Mouse (Mus musculus): ENCODE results near the gene Slc17a8.

Gene Slc17a8

GRCm38 (mm10) chr10:89553015-89553414 lies 68.0 kb downstream of the Slc17a8 start:
- TF ChIP-seq GATA4 (IDR thresholded peaks at IDR 0.05; ENCODE audit: insufficient replicate concordance, low read length) = no peak

GRCm38 (mm10) chr10:89551657-89552056 lies 69.4 kb downstream of the Slc17a8 start:
- TF ChIP-seq GATA4 (IDR thresholded peaks at IDR 0.05; ENCODE audit: insufficient replicate concordance, low read length) = no peak

GRCm38 (mm10) chr10:89548028-89548427 lies 73.0 kb downstream of the Slc17a8 start:
- no peak for TF ChIP-seq GATA4 (IDR thresholded peaks at IDR 0.05; ENCODE audit: insufficient replicate concordance, low read length)

GRCm38 (mm10) chr10:89546989-89547388 lies 74.1 kb downstream of the Slc17a8 start:
- TF ChIP-seq GATA4 (IDR thresholded peaks at IDR 0.05; ENCODE audit: insufficient replicate concordance, low read length) = no peak

- TF ChIP-seq GATA4 (IDR thresholded peaks at IDR 0.05; ENCODE audit: insufficient replicate concordance, low read length) = no peak
Observed at GRCm38 (mm10) chr10:89543867-89544266, 77.2 kb downstream of the Slc17a8 start.

GRCm38 (mm10) chr10:89542321-89542720 lies 78.7 kb downstream of the Slc17a8 start:
- no peak for TF ChIP-seq GATA4 (IDR thresholded peaks at IDR 0.05; ENCODE audit: insufficient replicate concordance, low read length)

- TF ChIP-seq GATA4 (IDR thresholded peaks at IDR 0.05; ENCODE audit: insufficient replicate concordance, low read length) = no peak; the same call in 1 of the 2 replicates
Observed at GRCm38 (mm10) chr10:89532929-89533727, 87.9 kb downstream of the Slc17a8 start, which contains the start of gene Nr1h4. Nr1h4 (minus strand) TSS chr10:89533585.

- TF ChIP-seq GATA4 (IDR thresholded peaks at IDR 0.05; ENCODE audit: insufficient replicate concordance, low read length) = peak; percentile 43; the same call in 1 of the 2 replicates
Observed at GRCm38 (mm10) chr10:89532451-89532850, 88.6 kb downstream of the Slc17a8 start.

GRCm38 (mm10) chr10:89531976-89532375 lies 89.1 kb downstream of the Slc17a8 start:
- no peak for TF ChIP-seq GATA4 (IDR thresholded peaks at IDR 0.05; ENCODE audit: insufficient replicate concordance, low read length)

- TF ChIP-seq GATA4 (IDR thresholded peaks at IDR 0.05; ENCODE audit: insufficient replicate concordance, low read length) = peak; percentile 91
Observed at GRCm38 (mm10) chr10:89531194-89531634, 89.8 kb downstream of the Slc17a8 start.

GRCm38 (mm10) chr10:89527054-89527453 lies 94.0 kb downstream of the Slc17a8 start:
- no peak for TF ChIP-seq GATA4 (IDR thresholded peaks at IDR 0.05; ENCODE audit: insufficient replicate concordance, low read length)

- TF ChIP-seq GATA4 (IDR thresholded peaks at IDR 0.05; ENCODE audit: insufficient replicate concordance, low read length) = no peak
Observed at GRCm38 (mm10) chr10:89525823-89526222, 95.2 kb downstream of the Slc17a8 start.
